Mouse (Mus musculus): Measurements from ENCODE around the gene Hoxd12. TPM values are rescaled to one million over a fixed set of nuclear protein-coding genes. Genes with fewer than 3 reads are reported as not detected.

Hoxd12 gene
- polyA plus RNA-seq, 1 experiment from 2014 or later: not detected

DNA sequence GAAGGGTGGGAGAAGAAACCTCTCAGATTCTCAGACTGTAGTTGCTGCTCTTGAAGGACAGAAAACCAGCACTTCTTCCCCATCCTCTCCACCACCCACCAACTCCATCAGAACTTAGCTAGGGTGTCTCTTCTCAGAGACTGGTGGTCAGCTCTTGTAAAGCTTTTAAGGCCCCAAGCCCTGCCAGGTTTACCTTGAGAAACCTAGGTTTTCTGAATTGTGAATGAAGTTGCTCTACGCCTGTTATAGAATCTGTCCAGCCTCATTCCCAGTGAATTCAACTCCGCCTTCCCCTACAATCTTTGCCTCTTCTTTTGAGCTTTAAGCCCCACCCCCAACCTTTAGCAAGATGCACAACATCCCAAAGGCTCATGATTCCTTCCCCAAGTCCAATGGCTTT is 2.3 kb downstream of the Hoxd12 start:
- no peak for ATAC-seq (replicated peaks; ENCODE audit: insufficient number of reproducible peaks, insufficient read depth, low FRiP score, low read depth)
- no peak overlapping the region for H3K9ac ChIP-seq
- no peaks in the 10 kb centered on the region for H3K36me3 ChIP-seq
- no peak overlapping the region for H3K27ac ChIP-seq
- no peaks in the 10 kb centered on the region for H3K9me3 ChIP-seq (replicated peaks)
- H3K4me2 ChIP-seq: no peak overlapping the region
- WGBS: 20% methylated on average over 2 of the region's 2 CpGs
- no peak overlapping the region for H3K4me3 ChIP-seq
- H3K27me3 ChIP-seq: peaks cover 100% of the 10 kb centered on the region
- H3K4me1 ChIP-seq (replicated peaks): peaks cover 18% of the 10 kb centered on the region

- Histone ChIP-seq H3K27ac (no peak within 1 kb of the TSS), H3K4me3 (peak within 1 kb of the TSS; percentile 11), H3K9ac (no peak within 1 kb of the TSS), H3K4me1 (replicated peaks) (peaks cover 25% of the 10 kb centered on the region), H3K4me2 (peak within 1 kb of the TSS; percentile 1; the same call in 1 of the 2 replicates), H3K27me3 (peaks cover 100% of the 10 kb centered on the region), H3K36me3 (no peaks in the 10 kb centered on the region), H3K9me3 (replicated peaks) (no peaks in the 10 kb centered on the region)
- 2% methylated on average over 15 of the region's 15 CpGs for WGBS
- no peak for ATAC-seq (replicated peaks; ENCODE audit: insufficient number of reproducible peaks, insufficient read depth, low FRiP score, low read depth)
These were observed 4.2 kb downstream of the Hoxd12 start, which contains the start of gene Hoxd11 for GRCm38 (mm10) chr2:74678891-74679595. TSS of gene Hoxd11 (plus strand) at chr2:74679557.

DNA sequence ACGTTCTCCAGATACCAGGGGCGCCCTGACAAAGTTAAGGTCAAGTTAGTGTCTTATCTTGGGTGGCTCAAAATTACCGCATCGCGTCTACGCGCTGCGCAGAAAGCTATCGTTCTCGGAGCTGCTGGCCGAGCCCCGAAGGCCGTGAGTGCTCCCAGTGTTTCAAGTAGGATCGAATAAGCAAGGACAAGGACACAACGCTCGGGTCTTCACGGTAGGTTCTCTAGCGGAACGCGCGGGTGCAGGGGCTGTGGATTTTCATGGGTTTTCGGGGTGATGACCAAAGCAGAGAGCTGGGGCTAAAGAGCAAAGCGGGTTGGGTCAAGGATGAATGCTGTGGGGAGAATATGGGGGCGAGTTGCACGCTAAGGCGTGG is 4.8 kb downstream of the Hoxd12 start:
- Histone ChIP-seq H3K36me3 (no peaks in the 10 kb centered on the region), H3K9ac (no peak overlapping the region), H3K27ac (no peak overlapping the region), H3K4me2 (peak overlapping the region; percentile 1; the same call in 1 of the 2 replicates), H3K27me3 (peaks cover 100% of the 10 kb centered on the region), H3K9me3 (replicated peaks) (no peaks in the 10 kb centered on the region), H3K4me3 (peak overlapping the region; percentile 11), H3K4me1 (replicated peaks) (peaks cover 25% of the 10 kb centered on the region)
- 1% methylated on average over 26 of the region's 26 CpGs for WGBS
- no peak for ATAC-seq (replicated peaks; ENCODE audit: insufficient number of reproducible peaks, insufficient read depth, low FRiP score, low read depth)

DNA sequence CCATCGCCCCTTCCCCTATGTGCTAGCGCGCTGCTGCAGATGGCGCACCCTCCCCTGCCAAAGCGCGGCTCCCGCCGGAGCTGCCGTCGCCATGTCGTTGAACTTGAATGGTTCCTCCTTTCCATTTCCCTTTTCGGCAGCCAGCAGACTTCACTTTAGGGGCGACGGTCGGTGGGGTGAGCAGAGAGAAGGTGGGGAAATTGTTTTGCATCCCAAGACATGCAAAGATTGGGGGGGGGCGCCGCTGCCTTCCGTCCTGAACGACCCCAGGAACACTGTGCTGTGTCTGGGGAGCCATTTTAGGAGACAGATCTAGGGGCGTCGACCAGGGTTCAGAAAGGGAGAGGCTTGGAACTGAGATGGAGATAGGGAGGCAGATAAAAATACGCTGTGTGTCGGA is 5.2 kb downstream of the Hoxd12 start:
- H3K4me2 ChIP-seq: peak overlapping the region; percentile 1; the same call in 1 of the 2 replicates
- no peak for ATAC-seq (replicated peaks; ENCODE audit: insufficient number of reproducible peaks, insufficient read depth, low FRiP score, low read depth)
- no peak overlapping the region for H3K9ac ChIP-seq
- H3K9me3 ChIP-seq (replicated peaks): no peaks in the 10 kb centered on the region
- H3K4me3 ChIP-seq: peak overlapping the region; percentile 11
- H3K27ac ChIP-seq: no peak overlapping the region
- no peaks in the 10 kb centered on the region for H3K36me3 ChIP-seq
- WGBS: under 1% methylated on average over 23 of the region's 23 CpGs
- H3K4me1 ChIP-seq (replicated peaks): peaks cover 25% of the 10 kb centered on the region
- H3K27me3 ChIP-seq: peaks cover 100% of the 10 kb centered on the region

DNA sequence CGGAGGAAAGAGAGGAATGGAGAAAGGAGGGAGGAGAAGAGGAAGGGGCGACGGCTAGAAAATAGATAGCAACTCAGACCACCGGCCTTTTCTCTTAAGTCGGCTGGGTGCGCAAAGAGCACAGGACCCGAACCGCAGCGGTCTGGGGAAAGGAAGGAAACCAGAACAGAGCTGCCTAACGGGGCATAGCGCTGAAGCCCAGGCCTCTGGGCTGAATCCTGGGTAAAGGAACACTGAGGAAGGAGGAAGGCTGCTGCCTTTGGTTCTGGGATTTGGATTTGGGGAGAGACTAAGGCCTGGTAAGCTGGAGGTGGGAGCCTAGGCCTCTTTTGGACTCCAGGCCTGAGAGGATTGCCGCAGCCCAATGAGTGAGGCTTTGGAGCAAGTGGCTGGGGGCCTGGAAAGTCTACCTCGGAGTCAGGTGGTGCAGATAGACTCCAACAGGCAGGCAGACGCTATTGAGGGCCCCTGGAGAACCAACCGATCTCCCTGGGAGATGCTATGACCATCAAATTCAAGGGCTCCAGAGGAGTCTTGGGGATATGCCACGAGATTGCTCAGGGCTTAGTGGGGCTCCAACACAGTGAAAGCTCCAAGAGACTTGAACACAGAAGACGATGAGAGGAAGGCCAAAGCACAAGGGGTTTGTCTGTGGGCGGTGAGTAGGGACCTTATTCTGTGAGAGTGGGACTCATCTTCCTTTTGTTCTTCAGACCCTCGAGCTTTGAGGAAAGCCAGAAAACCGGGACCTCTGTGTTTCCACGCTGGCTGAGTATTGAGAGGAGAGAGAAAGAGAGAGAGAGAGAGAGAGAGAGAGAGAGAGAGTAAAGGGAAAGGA is 6.0 kb downstream of the Hoxd12 start:
- Histone ChIP-seq H3K27me3 (peaks cover 100% of the 10 kb centered on the region), H3K27ac (no peak overlapping the region), H3K4me2 (no peak overlapping the region), H3K4me1 (replicated peaks) (peaks cover 25% of the 10 kb centered on the region), H3K9ac (no peak overlapping the region), H3K4me3 (no peak overlapping the region), H3K36me3 (no peaks in the 10 kb centered on the region), H3K9me3 (replicated peaks) (no peaks in the 10 kb centered on the region)
- WGBS: 2% methylated on average over 21 of the region's 21 CpGs
- no peak for ATAC-seq (replicated peaks; ENCODE audit: insufficient number of reproducible peaks, insufficient read depth, low FRiP score, low read depth)

GRCm38 (mm10) chr2:74681594-74682531 is 7.0 kb downstream of the Hoxd12 start:
- Histone ChIP-seq H3K4me3 (peak overlapping the region; percentile 34), H3K27ac (no peak overlapping the region), H3K4me1 (replicated peaks) (peaks cover 25% of the 10 kb centered on the region), H3K27me3 (peaks cover 99% of the 10 kb centered on the region), H3K4me2 (peak overlapping the region; percentile 50), H3K9ac (no peak overlapping the region), H3K36me3 (no peaks in the 10 kb centered on the region), H3K9me3 (replicated peaks) (no peaks in the 10 kb centered on the region)
- ATAC-seq (replicated peaks; ENCODE audit: insufficient number of reproducible peaks, insufficient read depth, low FRiP score, low read depth): no peak
- 1% methylated on average over 77 of the region's 78 CpGs for WGBS

DNA sequence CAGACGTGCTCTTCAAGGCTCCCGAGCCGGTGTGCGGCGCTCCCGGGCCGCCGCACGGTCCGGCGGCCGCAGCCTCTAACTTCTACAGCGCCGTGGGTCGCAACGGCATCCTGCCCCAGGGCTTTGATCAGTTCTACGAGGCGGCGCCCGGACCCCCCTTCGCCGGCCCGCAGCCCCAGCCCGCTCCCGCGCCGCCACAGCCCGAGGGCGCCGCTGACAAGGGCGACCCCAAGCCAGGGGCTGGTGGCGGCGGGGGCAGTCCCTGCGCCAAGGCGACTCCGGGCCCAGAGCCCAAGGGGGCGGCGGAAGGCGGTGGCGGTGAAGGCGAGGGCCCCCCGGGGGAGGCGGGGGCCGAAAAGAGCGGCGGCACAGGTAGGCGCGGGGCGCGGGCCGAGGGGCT is 8.0 kb downstream of the Hoxd12 start:
- WGBS: under 1% methylated on average over 43 of the region's 51 CpGs
- no peaks in the 10 kb centered on the region for H3K9me3 ChIP-seq (replicated peaks)
- H3K4me1 ChIP-seq (replicated peaks): peaks cover 25% of the 10 kb centered on the region
- peaks cover 99% of the 10 kb centered on the region for H3K27me3 ChIP-seq
- H3K27ac ChIP-seq: no peak overlapping the region
- no peak; the same call in 1 of the 2 replicates for ATAC-seq (replicated peaks; ENCODE audit: insufficient number of reproducible peaks, insufficient read depth, low FRiP score, low read depth)
- no peak overlapping the region for H3K9ac ChIP-seq
- H3K4me2 ChIP-seq: peak overlapping the region; percentile 50
- H3K4me3 ChIP-seq: peak overlapping the region; percentile 34
- H3K36me3 ChIP-seq: no peaks in the 10 kb centered on the region

- H3K27me3 ChIP-seq: peaks cover 99% of the 10 kb centered on the region
- no peak for ATAC-seq (replicated peaks; ENCODE audit: insufficient number of reproducible peaks, insufficient read depth, low FRiP score, low read depth)
- H3K4me2 ChIP-seq: no peak overlapping the region
- H3K9ac ChIP-seq: no peak overlapping the region
- H3K9me3 ChIP-seq (replicated peaks): no peaks in the 10 kb centered on the region
- no peak overlapping the region for H3K4me3 ChIP-seq
- H3K4me1 ChIP-seq (replicated peaks): peaks cover 25% of the 10 kb centered on the region
- H3K36me3 ChIP-seq: no peaks in the 10 kb centered on the region
- H3K27ac ChIP-seq: no peak overlapping the region
- WGBS: under 1% methylated on average over 18 of the region's 18 CpGs
These were observed 8.7 kb downstream of the Hoxd12 start for GRCm38 (mm10) chr2:74683471-74683951.

- H3K4me3 ChIP-seq: no peak overlapping the region
- no peaks in the 10 kb centered on the region for H3K36me3 ChIP-seq
- ATAC-seq (replicated peaks; ENCODE audit: insufficient number of reproducible peaks, insufficient read depth, low FRiP score, low read depth): no peak
- H3K9me3 ChIP-seq (replicated peaks): no peaks in the 10 kb centered on the region
- no peak overlapping the region for H3K4me2 ChIP-seq
- no peak overlapping the region for H3K27ac ChIP-seq
- H3K27me3 ChIP-seq: peaks cover 99% of the 10 kb centered on the region
- peaks cover 25% of the 10 kb centered on the region for H3K4me1 ChIP-seq (replicated peaks)
- no peak overlapping the region for H3K9ac ChIP-seq
- WGBS: 4% methylated on average over 12 of the region's 12 CpGs
These were observed 9.3 kb downstream of the Hoxd12 start for GRCm38 (mm10) chr2:74684106-74684505.

GRCm38 (mm10) chr2:74685059-74685603 is 10.3 kb downstream of the Hoxd12 start:
- Histone ChIP-seq H3K27ac (no peak overlapping the region), H3K4me2 (no peak overlapping the region), H3K9me3 (replicated peaks) (no peaks in the 10 kb centered on the region), H3K9ac (no peak overlapping the region), H3K4me1 (replicated peaks) (peaks cover 18% of the 10 kb centered on the region), H3K4me3 (no peak overlapping the region), H3K36me3 (no peaks in the 10 kb centered on the region), H3K27me3 (peaks cover 99% of the 10 kb centered on the region)
- 17% methylated on average over 4 of the region's 4 CpGs for WGBS
- ATAC-seq (replicated peaks; ENCODE audit: insufficient number of reproducible peaks, insufficient read depth, low FRiP score, low read depth): no peak

All from heart, embryonic 15.5 days (tissue).